Mouse (Mus musculus): ENCODE data around the gene C3. TPM values are rescaled to one million over a fixed set of nuclear protein-coding genes. Genes with fewer than 3 reads are reported as not detected.

C3 gene
- polyA plus RNA-seq, 1 experiment from 2014 or later = 0.37 TPM

DNA sequence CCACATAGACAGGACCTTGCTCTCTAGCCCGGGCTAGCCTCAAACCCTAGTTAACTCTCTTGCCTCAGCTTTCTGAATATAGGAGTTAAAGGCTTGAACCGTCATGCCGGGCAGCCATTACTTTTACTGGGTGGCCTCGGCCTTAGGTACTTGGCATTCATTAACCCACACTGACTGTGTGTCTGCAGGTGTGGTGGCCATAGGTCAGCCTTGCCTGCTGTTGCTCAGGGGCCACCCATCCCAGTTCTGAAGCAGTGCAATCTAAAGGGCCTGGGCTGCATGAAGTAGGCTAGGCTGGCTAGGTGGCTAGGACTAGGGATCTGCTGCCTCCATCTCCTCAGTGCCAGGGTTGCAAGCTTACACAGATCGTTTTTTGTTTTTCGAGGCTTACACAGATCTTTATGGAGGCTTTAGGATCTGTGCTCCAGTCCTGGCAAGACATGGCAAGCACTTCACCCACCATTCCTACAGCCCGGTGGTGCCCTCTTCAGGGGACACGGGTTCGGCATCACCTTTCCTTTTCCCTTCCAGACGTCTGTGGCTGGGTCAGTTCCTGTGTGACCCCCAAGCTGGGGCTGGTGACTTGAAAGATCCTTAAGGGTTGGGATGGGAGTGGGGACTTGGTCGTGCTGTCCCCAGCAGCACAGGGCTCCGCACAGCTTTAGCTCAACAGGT, 6.5 kb upstream of the C3 start:
- 83% methylated on average over 12 of the region's 12 CpGs for WGBS
- no peak overlapping the region for H3K9ac ChIP-seq
- no peak for ATAC-seq (ENCODE audit: insufficient number of reproducible peaks, insufficient read depth, low FRiP score, low TSS enrichment)
- no peaks in the 10 kb centered on the region for H3K27me3 ChIP-seq
- H3K4me1 ChIP-seq = no peaks in the 10 kb centered on the region
- no peak overlapping the region for H3K27ac ChIP-seq
- no peaks in the 10 kb centered on the region for H3K9me3 ChIP-seq
- peaks cover 41% of the 10 kb centered on the region for H3K36me3 ChIP-seq
- H3K4me3 ChIP-seq = no peak overlapping the region
- no peak overlapping the region for H3K4me2 ChIP-seq (replicated peaks)

DNA sequence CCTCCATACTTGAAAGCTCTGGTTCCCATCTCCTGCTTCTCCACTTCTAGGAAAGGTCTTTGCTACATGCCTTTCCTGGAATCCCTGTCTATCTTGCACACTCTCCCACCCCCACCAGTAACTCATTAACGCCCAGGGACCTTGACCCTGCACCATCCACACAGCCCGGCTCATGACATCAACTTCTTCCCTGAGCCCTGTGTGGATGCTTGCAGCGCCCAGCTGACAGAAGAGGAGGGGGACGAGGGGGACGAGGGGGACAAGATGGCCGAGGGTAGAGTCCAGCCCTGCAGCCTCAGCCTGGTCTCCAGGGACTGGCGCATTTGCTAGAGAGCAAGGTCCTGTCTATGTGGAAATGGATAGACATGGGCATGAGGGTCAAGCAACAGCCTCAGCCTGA, 5.1 kb upstream of the C3 start:
- ATAC-seq (ENCODE audit: insufficient number of reproducible peaks, insufficient read depth, low FRiP score, low TSS enrichment) = no peak
- Histone ChIP-seq H3K4me2 (replicated peaks) (no peak overlapping the region), H3K9me3 (no peaks in the 10 kb centered on the region), H3K9ac (no peak overlapping the region), H3K4me1 (no peaks in the 10 kb centered on the region), H3K27me3 (no peaks in the 10 kb centered on the region), H3K36me3 (peaks cover 38% of the 10 kb centered on the region), H3K4me3 (no peak overlapping the region), H3K27ac (no peak overlapping the region)
- WGBS = 61% methylated on average over 7 of the region's 7 CpGs

DNA sequence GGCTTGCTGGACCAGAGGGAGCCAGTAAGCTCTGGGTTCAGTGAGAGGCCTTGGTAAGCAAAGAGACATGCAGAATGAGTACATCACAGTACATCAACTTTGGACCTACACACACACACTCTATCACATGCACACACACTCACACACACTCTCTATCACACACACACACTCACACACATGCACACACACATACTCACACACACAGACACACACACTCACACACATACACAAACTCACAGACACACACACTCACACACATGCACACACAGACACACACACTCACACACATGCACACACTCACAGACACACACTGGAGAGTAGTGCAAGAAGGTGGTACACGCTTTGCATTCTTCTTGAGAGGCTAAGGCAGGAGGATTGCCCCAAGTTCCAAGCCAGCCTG, 4.3 kb upstream of the C3 start:
- Histone ChIP-seq H3K4me2 (replicated peaks) (no peak overlapping the region), H3K9me3 (no peaks in the 10 kb centered on the region), H3K27me3 (no peaks in the 10 kb centered on the region), H3K36me3 (peaks cover 29% of the 10 kb centered on the region), H3K4me1 (no peaks in the 10 kb centered on the region), H3K4me3 (no peak overlapping the region), H3K9ac (no peak overlapping the region), H3K27ac (no peak overlapping the region)
- no peak for ATAC-seq (ENCODE audit: insufficient number of reproducible peaks, insufficient read depth, low FRiP score, low TSS enrichment)
- 83% methylated on average over 1 of the region's 1 CpGs for WGBS

DNA sequence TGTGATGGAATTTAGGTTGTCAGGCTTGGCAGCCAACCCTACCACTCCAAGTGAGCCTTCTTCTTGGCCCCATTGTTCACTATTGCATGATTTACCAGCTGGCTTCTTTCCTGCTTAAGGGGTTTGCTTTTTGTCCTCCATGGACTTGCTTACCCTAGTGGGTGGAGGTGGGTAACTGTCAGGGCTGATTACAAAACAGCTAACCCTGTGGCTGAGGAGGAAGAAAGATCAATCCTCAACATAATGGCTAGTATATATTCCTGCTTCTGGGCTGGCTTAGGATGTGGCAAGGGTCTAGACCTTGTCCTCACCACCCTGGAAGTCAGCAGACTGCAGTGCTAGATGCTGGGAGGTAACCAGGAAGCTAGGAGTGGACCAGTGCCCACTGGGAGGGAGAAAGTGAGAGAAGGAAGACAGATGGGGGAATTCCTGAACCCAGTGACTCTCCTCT, 3.4 kb upstream of the C3 start:
- Histone ChIP-seq H3K4me1 (no peaks in the 10 kb centered on the region), H3K27ac (no peak overlapping the region), H3K9ac (no peak overlapping the region), H3K36me3 (peaks cover 21% of the 10 kb centered on the region), H3K9me3 (no peaks in the 10 kb centered on the region), H3K4me2 (replicated peaks) (no peak overlapping the region), H3K4me3 (no peak overlapping the region), H3K27me3 (no peaks in the 10 kb centered on the region)
- ATAC-seq (ENCODE audit: insufficient number of reproducible peaks, insufficient read depth, low FRiP score, low TSS enrichment) = no peak

DNA sequence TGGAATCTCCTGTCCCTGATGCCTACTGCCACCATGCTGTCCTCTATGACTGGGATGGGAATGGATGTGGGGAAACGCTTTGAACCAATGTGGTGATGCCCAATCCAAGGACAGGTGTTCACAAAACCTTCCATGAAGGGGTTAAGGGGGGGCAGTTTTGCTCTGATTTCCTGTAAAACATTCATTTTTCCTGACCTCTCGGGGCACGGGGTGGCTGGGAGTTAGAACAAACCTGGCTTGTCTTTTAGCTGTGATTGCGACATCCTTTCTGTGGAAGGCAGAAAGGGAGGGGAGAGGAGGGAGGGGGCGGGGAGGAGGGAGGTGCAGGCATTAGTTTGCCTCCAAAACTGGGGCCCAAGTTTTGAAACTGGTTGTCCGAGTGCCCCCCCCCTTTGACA, 2.8 kb upstream of the C3 start:
- Histone ChIP-seq H3K9ac (no peak overlapping the region), H3K27ac (no peak overlapping the region), H3K27me3 (no peaks in the 10 kb centered on the region), H3K9me3 (no peaks in the 10 kb centered on the region), H3K4me1 (no peaks in the 10 kb centered on the region), H3K36me3 (peaks cover 15% of the 10 kb centered on the region), H3K4me3 (no peak overlapping the region), H3K4me2 (replicated peaks) (no peak overlapping the region)
- no peak for ATAC-seq (ENCODE audit: insufficient number of reproducible peaks, insufficient read depth, low FRiP score, low TSS enrichment)
- WGBS = 52% methylated on average over 6 of the region's 6 CpGs

DNA sequence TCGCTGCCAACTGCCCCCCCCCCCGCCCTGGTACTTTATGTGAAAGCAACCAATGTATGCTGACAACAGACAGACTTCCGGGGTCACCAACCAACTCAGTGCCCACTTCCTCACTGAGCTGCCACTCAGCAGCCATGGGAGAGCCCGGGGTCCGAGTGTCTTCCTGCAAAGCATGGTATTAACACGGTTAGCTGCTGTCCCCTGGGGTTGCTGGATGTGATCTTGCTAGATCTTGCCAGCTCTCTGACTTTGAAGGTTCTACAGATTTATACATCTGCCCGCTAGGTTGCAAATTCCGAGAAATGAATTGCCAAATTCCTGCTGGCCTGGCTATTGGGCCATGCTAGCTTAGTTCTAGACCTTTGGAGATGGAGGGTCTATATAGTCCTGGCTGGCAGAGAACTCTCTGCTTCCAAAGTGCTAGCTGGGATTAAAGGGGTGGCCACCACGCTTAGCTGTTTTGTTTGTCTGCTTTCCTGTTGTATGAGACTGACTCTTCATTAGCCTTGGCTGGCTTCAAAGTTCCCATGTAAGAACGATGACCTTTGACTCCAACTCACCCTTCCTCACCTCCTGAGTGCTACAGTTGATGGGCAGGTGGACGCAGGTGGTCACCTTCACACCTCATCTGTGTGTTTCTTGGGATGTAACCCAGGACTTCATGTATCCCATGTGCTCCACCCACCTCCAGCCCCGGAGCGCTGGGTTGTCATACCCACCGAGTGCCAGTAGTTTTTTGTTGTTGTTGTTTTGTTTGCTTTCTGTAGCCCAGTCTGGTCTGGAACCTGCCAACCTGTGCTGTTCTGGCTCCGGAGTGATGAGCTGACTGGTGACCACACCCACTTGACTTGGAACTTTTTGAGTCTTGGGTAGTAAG, 2.2 kb upstream of the C3 start:
- Histone ChIP-seq H3K27me3 (no peaks in the 10 kb centered on the region), H3K36me3 (peaks cover 8% of the 10 kb centered on the region; the same call in 1 of the 2 replicates), H3K4me2 (replicated peaks) (no peak overlapping the region), H3K9ac (no peak overlapping the region), H3K4me1 (no peaks in the 10 kb centered on the region), H3K27ac (no peak overlapping the region), H3K9me3 (no peaks in the 10 kb centered on the region), H3K4me3 (no peak overlapping the region)
- ATAC-seq (ENCODE audit: insufficient number of reproducible peaks, insufficient read depth, low FRiP score, low TSS enrichment) = no peak
- 80% methylated on average over 15 of the region's 15 CpGs for WGBS

DNA sequence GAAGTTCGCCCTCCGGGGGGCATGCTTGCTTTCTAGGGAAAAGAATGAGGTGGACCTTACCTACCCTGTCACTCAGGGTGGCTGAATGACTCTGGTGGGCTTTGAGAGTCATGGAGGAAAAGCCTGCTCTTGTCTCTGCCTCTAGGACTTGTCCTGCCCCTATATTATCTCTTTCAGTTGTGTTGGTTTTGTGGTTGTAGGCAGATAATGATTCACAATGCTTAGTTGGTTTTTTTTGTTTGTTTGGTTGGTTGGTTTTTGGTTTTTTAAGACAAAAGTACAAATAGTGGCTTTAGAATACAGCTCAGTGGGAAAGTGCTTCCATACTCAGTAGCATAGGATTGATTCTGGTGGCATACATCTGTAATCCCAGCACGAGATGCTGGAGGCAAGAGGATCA, 937 bp upstream of the C3 start:
- no peak overlapping the region for H3K4me3 ChIP-seq
- H3K9me3 ChIP-seq = no peaks in the 10 kb centered on the region
- no peak overlapping the region for H3K9ac ChIP-seq
- H3K36me3 ChIP-seq = no peaks in the 10 kb centered on the region
- ATAC-seq (ENCODE audit: insufficient number of reproducible peaks, insufficient read depth, low FRiP score, low TSS enrichment) = no peak
- no peak overlapping the region for H3K4me2 ChIP-seq (replicated peaks)
- 77% methylated on average over 3 of the region's 3 CpGs for WGBS
- H3K27me3 ChIP-seq = no peaks in the 10 kb centered on the region
- H3K27ac ChIP-seq = no peak overlapping the region
- H3K4me1 ChIP-seq = no peaks in the 10 kb centered on the region

DNA sequence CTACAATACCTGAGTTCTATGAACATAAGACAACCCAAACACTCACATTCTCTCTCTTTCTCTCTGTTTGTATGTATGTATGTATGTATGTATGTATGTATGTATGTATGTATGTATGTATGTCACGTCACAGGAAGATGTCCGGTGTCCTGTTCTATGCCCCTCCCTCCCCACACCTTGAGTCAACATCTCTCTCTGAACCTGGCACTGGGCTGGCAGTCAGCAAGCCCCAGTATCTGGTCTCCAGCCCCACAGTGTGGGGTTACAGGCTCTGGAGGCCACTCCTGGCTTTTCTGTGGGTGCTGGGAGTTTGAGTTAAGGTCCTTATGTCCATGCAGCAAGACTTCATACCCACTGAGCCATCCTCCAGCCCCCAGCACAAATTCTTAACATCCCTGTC, 468 bp downstream of the C3 start:
- Histone ChIP-seq H3K4me3 (no peak overlapping the region), H3K9me3 (no peaks in the 10 kb centered on the region), H3K4me1 (no peaks in the 10 kb centered on the region), H3K36me3 (no peaks in the 10 kb centered on the region), H3K27me3 (no peaks in the 10 kb centered on the region), H3K27ac (no peak overlapping the region), H3K9ac (no peak overlapping the region), H3K4me2 (replicated peaks) (no peak overlapping the region)
- no peak for ATAC-seq (ENCODE audit: insufficient number of reproducible peaks, insufficient read depth, low FRiP score, low TSS enrichment)
- 96% methylated on average over 2 of the region's 2 CpGs for WGBS

DNA sequence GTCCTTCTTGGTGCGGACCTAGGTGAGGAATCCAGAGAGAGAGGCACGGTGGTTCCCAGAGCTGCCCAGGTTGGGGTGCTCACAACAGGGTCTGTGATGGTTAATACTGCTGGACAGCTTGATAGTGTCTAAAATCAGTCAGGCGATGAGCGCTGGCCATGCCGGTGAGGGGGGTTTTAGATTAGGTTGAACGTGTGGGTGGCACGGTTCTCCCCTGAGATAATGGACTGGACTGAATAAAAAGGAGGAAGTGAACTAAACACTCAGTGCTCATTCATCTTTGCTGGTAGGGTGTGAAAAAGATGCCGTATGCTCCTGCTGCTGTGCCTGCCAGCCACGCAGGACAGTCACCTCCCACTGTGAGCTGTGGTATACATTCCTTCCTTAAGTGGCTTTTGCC, 4.6 kb downstream of the C3 start:
- Histone ChIP-seq H3K4me2 (replicated peaks) (no peak overlapping the region), H3K27me3 (0 out of 2 replicates have a peak, but pooled peaks cover 5% of the 10 kb centered on the region), H3K27ac (no peak overlapping the region), H3K4me3 (no peak overlapping the region), H3K9me3 (no peaks in the 10 kb centered on the region), H3K4me1 (no peaks in the 10 kb centered on the region; the same call in 1 of the 2 replicates), H3K36me3 (no peaks in the 10 kb centered on the region), H3K9ac (no peak overlapping the region)
- ATAC-seq (ENCODE audit: insufficient number of reproducible peaks, insufficient read depth, low FRiP score, low TSS enrichment) = no peak
- WGBS = 88% methylated on average over 9 of the region's 9 CpGs

DNA sequence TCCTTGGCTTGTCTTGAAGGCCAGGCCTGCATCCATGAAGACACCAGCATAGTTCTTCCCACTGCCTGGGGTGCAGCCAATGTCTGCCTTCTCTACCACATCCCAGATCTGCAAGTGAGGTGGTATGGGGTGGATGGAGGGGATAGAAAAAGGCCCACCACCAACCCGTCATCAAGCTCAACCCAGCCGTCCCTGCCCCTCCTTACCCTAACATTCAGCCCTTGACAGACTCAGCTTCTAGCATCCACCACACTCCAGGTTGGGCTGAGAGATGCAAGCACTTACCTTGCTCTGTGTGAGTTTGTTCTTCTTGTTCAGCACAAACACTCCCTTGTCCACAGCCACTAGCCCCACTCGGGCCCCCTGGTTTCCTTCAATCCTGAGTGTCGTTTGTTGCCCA, 6.0 kb downstream of the C3 start:
- no peaks in the 10 kb centered on the region for H3K9me3 ChIP-seq
- H3K36me3 ChIP-seq = no peaks in the 10 kb centered on the region
- no peaks in the 10 kb centered on the region; the same call in 1 of the 2 replicates for H3K4me1 ChIP-seq
- H3K9ac ChIP-seq = no peak overlapping the region
- H3K27ac ChIP-seq = no peak overlapping the region
- H3K4me3 ChIP-seq = no peak overlapping the region
- no peak overlapping the region for H3K4me2 ChIP-seq (replicated peaks)
- H3K27me3 ChIP-seq = 0 out of 2 replicates have a peak, but pooled peaks cover 5% of the 10 kb centered on the region
- no peak for ATAC-seq (ENCODE audit: insufficient number of reproducible peaks, insufficient read depth, low FRiP score, low TSS enrichment)
- 84% methylated on average over 4 of the region's 4 CpGs for WGBS

DNA sequence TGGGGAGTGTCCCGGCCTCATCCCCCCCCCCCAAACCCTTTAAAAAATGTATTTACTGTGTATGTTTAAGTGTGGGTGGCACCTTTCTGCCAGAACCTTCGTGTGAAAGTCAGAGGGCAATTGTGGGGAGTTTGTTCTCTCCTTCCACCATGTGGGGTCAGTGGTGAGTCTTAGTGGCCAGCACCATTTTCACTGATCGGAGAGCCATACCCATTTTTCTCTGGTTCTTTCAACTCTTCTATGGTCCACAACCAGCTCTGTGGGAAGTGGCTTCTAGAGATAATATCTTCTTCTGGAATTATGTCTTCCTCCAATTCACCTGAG, 8.1 kb downstream of the C3 start:
- Histone ChIP-seq H3K27ac (no peak overlapping the region), H3K9ac (no peak overlapping the region), H3K27me3 (0 out of 2 replicates have a peak, but pooled peaks cover 5% of the 10 kb centered on the region), H3K4me1 (no peaks in the 10 kb centered on the region; the same call in 1 of the 2 replicates), H3K9me3 (no peaks in the 10 kb centered on the region), H3K4me2 (replicated peaks) (no peak overlapping the region), H3K4me3 (no peak overlapping the region), H3K36me3 (no peaks in the 10 kb centered on the region)
- no peak for ATAC-seq (ENCODE audit: insufficient number of reproducible peaks, insufficient read depth, low FRiP score, low TSS enrichment)
- WGBS = 13% methylated on average over 3 of the region's 3 CpGs

Measured in embryonic facial prominence, embryonic 12.5 days (tissue).